In genomic region chr8:70794215-70794614, GRCm38 (mm10) we compare ENCODE assay signal across 18 mouse cellular contexts. TPM values are rescaled to one million over a fixed set of nuclear protein-coding genes. Genes with fewer than 3 reads are reported as not detected.
"Had no signal": no experiment of that assay in that cellular context is flagged by ENCODE, and none has a peak within 500 bp of the region (broad histone marks: within the 10 kb centered on the region; RNA-seq: fewer than 3 reads in every experiment).

No protein-coding gene starts in this region.

- H3K4me3 ChIP-seq: left cerebral cortex, adult 2 months; limb, embryonic 13.5 days; liver, embryonic 12.5 days; liver, embryonic 15.5 days; lung, embryonic 15.5 days; midbrain, embryonic 12.5 days; midbrain, embryonic 15.5 days; neural tube, embryonic 13.5 days had no signal

- H3K27ac ChIP-seq: left cerebral cortex, adult 2 months; limb, embryonic 13.5 days; liver, embryonic 12.5 days; liver, embryonic 15.5 days; lung, embryonic 15.5 days; midbrain, embryonic 12.5 days; neural tube, embryonic 13.5 days had no signal

- H3K9me3 ChIP-seq: limb, embryonic 13.5 days; liver, embryonic 12.5 days; lung, embryonic 15.5 days; midbrain, embryonic 12.5 days; midbrain, embryonic 15.5 days; neural tube, embryonic 13.5 days had no signal

- H3K4me2 ChIP-seq: limb, embryonic 13.5 days; liver, embryonic 12.5 days; liver, embryonic 15.5 days; lung, embryonic 15.5 days; midbrain, embryonic 12.5 days; midbrain, embryonic 15.5 days; neural tube, embryonic 13.5 days had no signal

- H3K9ac ChIP-seq: limb, embryonic 13.5 days; liver, embryonic 12.5 days; liver, embryonic 15.5 days; lung, embryonic 15.5 days; midbrain, embryonic 12.5 days; midbrain, embryonic 15.5 days; neural tube, embryonic 13.5 days had no signal

- DNase-seq: kidney, adult 18-20 months; kidney, adult 9 months; kidney, postnatal 14 days; kidney, postnatal 4 days; layer of hippocampus, postnatal 36 days; liver; lung, adult 18-20 months; lung, postnatal 10 days; lung, postnatal 36 days; thymus, postnatal 25 days had no signal

- ATAC-seq: liver, embryonic 12.5 days; midbrain, embryonic 15.5 days had no signal

- H3K36me3 ChIP-seq: midbrain, embryonic 15.5 days had no signal

RNA-seq across cellular contexts. Expression of gene Il12rb1, which starts 14.0 kb away (rescaled TPM):
- polyA plus RNA-seq: neural tube, embryonic 13.5 days had no signal
